Mouse (Mus musculus): ENCODE measurements around the gene Pgghg. TPM values are rescaled to one million over a fixed set of nuclear protein-coding genes. Genes with fewer than 3 reads are reported as not detected.

Pgghg gene
- polyA plus RNA-seq, 1 experiment from 2014 or later: 31.0 TPM

Other genes starting within 250 kb of the Pgghg start
- not detected in 2 replicates for gene Olfr541, start 244.1 kb upstream of the Pgghg start, polyA plus RNA-seq (2014; fragmentation: Nextera tagmentation; extraction: Ambion mirVana)
- gene Cyp2e1, start 177.7 kb upstream of the Pgghg start, polyA plus RNA-seq (2014; fragmentation: Nextera tagmentation; extraction: Ambion mirVana): not detected in 2 replicates
- gene Syce1, start 153.5 kb upstream of the Pgghg start, polyA plus RNA-seq (2014; fragmentation: Nextera tagmentation; extraction: Ambion mirVana): 0.27 and 0.74 TPM in 2 replicates
- 2.7 and 3.0 TPM in 2 replicates for gene Zfp941, start 119.2 kb upstream of the Pgghg start, polyA plus RNA-seq (2014; fragmentation: Nextera tagmentation; extraction: Ambion mirVana)
- gene Urah, start 106.4 kb upstream of the Pgghg start, polyA plus RNA-seq (2014; fragmentation: Nextera tagmentation; extraction: Ambion mirVana): 14.2 and 18.7 TPM in 2 replicates
- gene Scgb1c1, start 95.8 kb upstream of the Pgghg start, polyA plus RNA-seq (2014; fragmentation: Nextera tagmentation; extraction: Ambion mirVana): not detected in 2 replicates
- gene Odf3, start 93.6 kb upstream of the Pgghg start, polyA plus RNA-seq (2014; fragmentation: Nextera tagmentation; extraction: Ambion mirVana): not detected in 2 replicates
- not detected in 2 replicates for gene Gm45785, start 85.1 kb upstream of the Pgghg start, polyA plus RNA-seq (2014; fragmentation: Nextera tagmentation; extraction: Ambion mirVana)
- gene Ric8a, start 84.4 kb upstream of the Pgghg start, polyA plus RNA-seq (2014; fragmentation: Nextera tagmentation; extraction: Ambion mirVana): 65.7 and 72.8 TPM in 2 replicates
- 48.7 and 55.3 TPM in 2 replicates for gene Bet1l, start 83.8 kb upstream of the Pgghg start, polyA plus RNA-seq (2014; fragmentation: Nextera tagmentation; extraction: Ambion mirVana)
- gene Psmd13, start 59.4 kb upstream of the Pgghg start, polyA plus RNA-seq (2014; fragmentation: Nextera tagmentation; extraction: Ambion mirVana): 136 and 146 TPM in 2 replicates
- gene Sirt3, start 59.1 kb upstream of the Pgghg start, polyA plus RNA-seq (2014; fragmentation: Nextera tagmentation; extraction: Ambion mirVana): 21.8 and 23.5 TPM in 2 replicates
- gene Cox8b, start 40.9 kb upstream of the Pgghg start, polyA plus RNA-seq (2014; fragmentation: Nextera tagmentation; extraction: Ambion mirVana): 0.87 TPM in 1 of 2 replicates, not detected in the other
- gene Nlrp6, start 20.5 kb upstream of the Pgghg start, polyA plus RNA-seq (2014; fragmentation: Nextera tagmentation; extraction: Ambion mirVana): 1.2 and 2.2 TPM in 2 replicates
- 2.0 and 2.6 TPM in 2 replicates for gene Ifitm5, start 8.9 kb downstream of the Pgghg start, polyA plus RNA-seq (2014; fragmentation: Nextera tagmentation; extraction: Ambion mirVana)
- gene Gm45717, start 14.5 kb downstream of the Pgghg start, polyA plus RNA-seq (2014; fragmentation: Nextera tagmentation; extraction: Ambion mirVana): not detected in 2 replicates
- 1,395 and 1,501 TPM in 2 replicates for gene Ifitm2, start 14.6 kb downstream of the Pgghg start, polyA plus RNA-seq (2014; fragmentation: Nextera tagmentation; extraction: Ambion mirVana)
- 241 and 289 TPM in 2 replicates for gene Ifitm1, start 25.8 kb downstream of the Pgghg start, polyA plus RNA-seq (2014; fragmentation: Nextera tagmentation; extraction: Ambion mirVana)
- gene Ifitm3, start 69.4 kb downstream of the Pgghg start, polyA plus RNA-seq (2014; fragmentation: Nextera tagmentation; extraction: Ambion mirVana): 347 and 377 TPM in 2 replicates
- 2.6 TPM in 1 of 2 replicates, not detected in the other for gene Ifitm6, start 76.5 kb downstream of the Pgghg start, polyA plus RNA-seq (2014; fragmentation: Nextera tagmentation; extraction: Ambion mirVana)
- gene Gm17387, start 87.7 kb downstream of the Pgghg start, polyA plus RNA-seq (2014; fragmentation: Nextera tagmentation; extraction: Ambion mirVana): not detected in 2 replicates
- 8.6 and 10.3 TPM in 2 replicates for gene B4galnt4, start 119.7 kb downstream of the Pgghg start, polyA plus RNA-seq (2014; fragmentation: Nextera tagmentation; extraction: Ambion mirVana)
- gene Pkp3, start 136.8 kb downstream of the Pgghg start, polyA plus RNA-seq (2014; fragmentation: Nextera tagmentation; extraction: Ambion mirVana): 20.2 and 21.1 TPM in 2 replicates
- gene Sigirr, start 159.2 kb downstream of the Pgghg start, polyA plus RNA-seq (2014; fragmentation: Nextera tagmentation; extraction: Ambion mirVana): 7.1 and 7.4 TPM in 2 replicates
- gene Ano9, start 176.4 kb downstream of the Pgghg start, polyA plus RNA-seq (2014; fragmentation: Nextera tagmentation; extraction: Ambion mirVana): 11.9 and 12.2 TPM in 2 replicates
- 65.1 and 67.3 TPM in 2 replicates for gene Ptdss2, start 181.0 kb downstream of the Pgghg start, polyA plus RNA-seq (2014; fragmentation: Nextera tagmentation; extraction: Ambion mirVana)
- 165 and 181 TPM in 2 replicates for gene Rnh1, start 231.5 kb downstream of the Pgghg start, polyA plus RNA-seq (2014; fragmentation: Nextera tagmentation; extraction: Ambion mirVana)

Measured in stomach, embryonic 14.5 days (tissue).